16 mouse cellular contexts compared by ENCODE assay signal in genomic region chr17:41892646-41893045, GRCm38 (mm10).
"Had no signal": no experiment of that assay in that cellular context is flagged by ENCODE, and none has a peak within 500 bp of the region (broad histone marks: within the 10 kb centered on the region; RNA-seq: fewer than 3 reads in every experiment).

No protein-coding gene starts in this region.

- H3K9me3 ChIP-seq: neural tube, embryonic 15.5 days; stomach, embryonic 15.5 days had no signal

- H3K27ac ChIP-seq: neural tube, embryonic 13.5 days; neural tube, embryonic 15.5 days; stomach, embryonic 15.5 days; stomach, postnatal 0 days had no signal

- H3K36me3 ChIP-seq: neural tube, embryonic 13.5 days; neural tube, embryonic 15.5 days; stomach, embryonic 15.5 days had no signal

- H3K27me3 ChIP-seq: neural tube, embryonic 13.5 days; neural tube, embryonic 15.5 days; stomach, embryonic 15.5 days had no signal

- DNase-seq: retina, postnatal 1 day; right cerebral cortex, adult 18-20 months; right cerebral cortex, postnatal 14 days; right cerebral cortex, postnatal 25 days; right cerebral cortex, postnatal 4 days; spleen, adult 18-20 months; thymus, adult 18-20 months; thymus, adult 2 months; thymus, postnatal 14 days; thymus, postnatal 25 days; thymus, postnatal 36 days; thymus, postnatal 4 days had no signal

- H3K4me1 ChIP-seq: neural tube, embryonic 13.5 days; neural tube, embryonic 15.5 days; stomach, embryonic 15.5 days had no signal

- H3K4me3 ChIP-seq: neural tube, embryonic 13.5 days; neural tube, embryonic 15.5 days; stomach, embryonic 15.5 days had no signal
